Mouse (Mus musculus) heart, adult 2 months (tissue): ENCODE results near the gene Vegfa. TPM values are rescaled to one million over a fixed set of nuclear protein-coding genes. Genes with fewer than 3 reads are reported as not detected.

Experiments
- DNase-seq, 2 experiments: peaks; one replicate each; pipeline ENCODE4 v3.0.0; 2021
- H3K27ac ChIP-seq: fragments of 200-600 bp; 2 replicates; pipeline ENCODE4 v1.8.1; 2022
- H3K27me3 ChIP-seq: fragments of 200-500 bp; 2 replicates; pipeline ENCODE4 v1.6.1; 2012; ENCODE audit warnings: mild to moderate bottlenecking, low read length, inconsistent platforms, mixed read lengths; ENCODE audit not compliant: control insufficient read depth, insufficient read depth
- H3K36me3 ChIP-seq: fragments of 200-500 bp; 2 replicates; pipeline ENCODE4 v1.6.1; 2012; ENCODE audit warnings: low read length, inconsistent platforms; ENCODE audit not compliant: control insufficient read depth, insufficient read depth
- H3K4me1 ChIP-seq: fragments of 200-500 bp; 2 replicates; pipeline ENCODE4 v1.6.1; 2011; ENCODE audit warnings: low read length; ENCODE audit not compliant: control insufficient read depth, insufficient read depth
- H3K4me3 ChIP-seq: fragments of 200-600 bp; 2 replicates; pipeline ENCODE4 v1.8.1; 2022
- H3K79me2 ChIP-seq: fragments of 200-500 bp; replicated peaks from 2 replicates; pipeline ENCODE4 v1.6.1; 2012; ENCODE audit warnings: mild to moderate bottlenecking, inconsistent platforms, low read length, moderate library complexity, mixed read lengths; ENCODE audit not compliant: control insufficient read depth, insufficient read depth
- H3K9ac ChIP-seq: fragments of 200-500 bp; 2 replicates; pipeline ENCODE4 v1.6.1; 2012; ENCODE audit warnings: low read depth, mild to moderate bottlenecking, control low read depth, inconsistent platforms, low read length, mixed read lengths
- CTCF ChIP-seq: fragments of 200-600 bp; IDR thresholded peaks from 2 replicates; pipeline ENCODE4 v1.8.1; 2022; ENCODE audit warnings: antibody characterized with exemption, mild to moderate bottlenecking, moderate library complexity
- EP300 ChIP-seq: fragments of 200-500 bp; IDR thresholded peaks from 2 replicates; pipeline ENCODE4 v1.6.1; 2011; ENCODE audit warnings: low read depth, low read length, control low read depth; ENCODE audit not compliant: insufficient read depth
- POLR2A ChIP-seq: fragments of 200-500 bp; IDR thresholded peaks from 2 replicates; pipeline ENCODE4 v1.6.1; 2011; ENCODE audit warnings: mild to moderate bottlenecking, low read depth, low read length, control low read depth; ENCODE audit not compliant: insufficient read depth
- WGBS: fragments of 180-500 bp; shearing (Covaris S2); methylation state at CpG from one replicate; pipeline ENCODE4 v1.1.7; 2018; 5-methylcytosine and 5-hydroxymethylcytosine counted together
- intact Hi-C: fragments of 180-260 bp; cut with DNase I; formaldehyde crosslinking; loops from one replicate; pipeline ENCODE4 v1.15.1; 2025
- polyA plus RNA-seq: library from polyadenylated mRNA; depleted of rRNA; stranded (reverse); fragments of >200 nt; gene quantifications from 2 replicates; pipeline ENCODE4 v1.2.3, GENCODE M21; 2012; rRNA removed
- total RNA-seq, 2 experiments: library from RNA; stranded (reverse); gene quantifications; 2 replicates each; pipeline ENCODE4 v1.2.3; 2021

Gene Vegfa
- total and polyA plus RNA-seq, 3 experiments: 207 to 384 (median 328) TPM

DNA sequence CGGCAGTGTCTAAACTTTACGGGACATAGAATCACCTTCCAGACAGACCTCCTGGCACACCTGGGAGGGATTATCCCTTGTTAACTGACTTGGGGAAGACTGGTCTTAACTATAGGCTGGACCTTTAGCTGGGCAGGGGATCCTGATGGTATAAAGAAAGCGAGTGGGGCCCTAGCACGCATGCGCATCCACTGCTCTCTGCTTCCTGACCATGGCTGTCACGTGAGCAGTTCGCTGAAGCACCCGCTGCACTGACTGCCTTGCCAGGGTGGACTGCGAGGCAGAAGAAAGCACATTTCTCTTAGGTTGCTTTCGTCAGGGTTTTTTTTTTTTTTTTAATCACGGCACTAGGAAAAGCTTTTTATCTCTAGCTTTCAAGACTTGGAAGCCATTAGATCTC, 63.8 kb downstream of the Vegfa start:
- H3K79me2 ChIP-seq: no peaks in the 10 kb centered on the region
- DNase-seq: no peak
- intact Hi-C loops: no loop called here
- no peaks in the 10 kb centered on the region for H3K36me3 ChIP-seq
- H3K27ac ChIP-seq: no peak overlapping the region
- WGBS: 81% methylated on average over 11 of the region's 11 CpGs
- H3K4me1 ChIP-seq: no peaks in the 10 kb centered on the region
- H3K9ac ChIP-seq: no peak overlapping the region
- H3K27me3 ChIP-seq: no peaks in the 10 kb centered on the region
- H3K4me3 ChIP-seq: no peak overlapping the region
- no peak for TF ChIP-seq CTCF
- no peak for TF ChIP-seq EP300
- no peak for TF ChIP-seq POLR2A

Other genes starting within 250 kb of the Vegfa start
- gene Mrps18a, start 78.6 kb upstream of the Vegfa start, total RNA-seq: 100 to 1,000 TPM; 128 to 140 TPM
- 99.4 and 99.6 TPM in 2 replicates for gene Mrps18a, start 78.6 kb upstream of the Vegfa start, polyA plus RNA-seq
- 1 to 10 TPM; 1.0 to 1.4 TPM for gene Rsph9, start 111.8 kb upstream of the Vegfa start, total RNA-seq
- gene Rsph9, start 111.8 kb upstream of the Vegfa start, polyA plus RNA-seq: 1.7 and 2.4 TPM in 2 replicates
- 10 to 100 TPM; 17.1 to 24.1 TPM for gene Mad2l1bp, start 121.2 kb upstream of the Vegfa start, total RNA-seq
- 21.0 and 27.1 TPM in 2 replicates for gene Mad2l1bp, start 121.2 kb upstream of the Vegfa start, polyA plus RNA-seq
- gene Gtpbp2, start 128.7 kb upstream of the Vegfa start, total RNA-seq: 10 to 100 TPM; 55.2 to 57.3 TPM
- 94.4 and 132 TPM in 2 replicates for gene Gtpbp2, start 128.7 kb upstream of the Vegfa start, polyA plus RNA-seq
- gene Polh, start 170.3 kb upstream of the Vegfa start, total RNA-seq: 1 to 10 TPM; 8.2 to 8.3 TPM
- gene Polh, start 170.3 kb upstream of the Vegfa start, polyA plus RNA-seq: 3.5 and 4.6 TPM in 2 replicates
- gene Xpo5, start 170.4 kb upstream of the Vegfa start, total RNA-seq: 10 to 100 TPM; 21.5 to 22.0 TPM
- gene Xpo5, start 170.4 kb upstream of the Vegfa start, polyA plus RNA-seq: 14.2 and 21.5 TPM in 2 replicates
- 10 to 100 TPM; 20.2 to 24.7 TPM for gene Polr1c, start 215.7 kb upstream of the Vegfa start, total RNA-seq
- gene Polr1c, start 215.7 kb upstream of the Vegfa start, polyA plus RNA-seq: 19.1 and 25.8 TPM in 2 replicates
- gene Yipf3, start 215.7 kb upstream of the Vegfa start, total RNA-seq: 10 to 100 TPM; 72.4 to 82.8 TPM
- gene Yipf3, start 215.7 kb upstream of the Vegfa start, polyA plus RNA-seq: 136 and 142 TPM in 2 replicates
- under 1 TPM; 0.21 to 0.34 TPM for gene Lrrc73, start 221.2 kb upstream of the Vegfa start, total RNA-seq
- gene Lrrc73, start 221.2 kb upstream of the Vegfa start, polyA plus RNA-seq: 0.59 and 0.70 TPM in 2 replicates